Mouse (Mus musculus) heart, postnatal 0 days (tissue): Measurements from ENCODE around the gene Zfyve9. TPM values are rescaled to one million over a fixed set of nuclear protein-coding genes. Genes with fewer than 3 reads are reported as not detected.

Experiments used
- ATAC-seq: fragments of 200-750 bp; cut with Nextera tagmentation; 2 replicates; pipeline ENCODE4 v1.8.0; 2017; ENCODE audit warnings: low read depth, moderate number of reproducible peaks, moderate library complexity; ENCODE audit not compliant: insufficient read depth
- DNase-seq: peaks from one replicate; pipeline ENCODE4 v3.0.0-alpha.2; 2016; ENCODE audit warnings: low spot score
- H3K27ac ChIP-seq: fragments of 300-500 bp; sonication (generic); 2 replicates; pipeline ENCODE4 v1.5.1; 2014; ENCODE audit warnings: low read depth, mild to moderate bottlenecking
- H3K27me3 ChIP-seq: fragments of 300-500 bp; sonication (generic); 2 replicates; pipeline ENCODE4 v1.6.1; 2014; ENCODE audit warnings: low read length, mixed read lengths; ENCODE audit not compliant: control insufficient read depth, insufficient read depth
- H3K36me3 ChIP-seq: fragments of 300-500 bp; sonication (generic); replicated peaks from 2 replicates; pipeline ENCODE4 v1.6.1; 2014; ENCODE audit warnings: low read length, mixed read lengths; ENCODE audit not compliant: control insufficient read depth, insufficient read depth
- H3K4me1 ChIP-seq: fragments of 300-500 bp; sonication (generic); 2 replicates; pipeline ENCODE4 v1.6.1; 2014; ENCODE audit warnings: antibody characterized with exemption; ENCODE audit not compliant: control insufficient read depth, insufficient read depth
- H3K4me2 ChIP-seq: fragments of 300-500 bp; sonication (generic); 2 replicates; pipeline ENCODE4 v1.6.1; 2014; ENCODE audit warnings: low read depth, mild to moderate bottlenecking, low read length, moderate library complexity
- H3K4me3 ChIP-seq: fragments of 300-500 bp; sonication (generic); 2 replicates; pipeline ENCODE4 v1.5.1; 2014; ENCODE audit warnings: low read depth, low read length
- H3K9ac ChIP-seq: fragments of 300-500 bp; sonication (generic); replicated peaks from 2 replicates; pipeline ENCODE4 v1.6.1; 2014; ENCODE audit warnings: low read depth, low read length, mixed read lengths
- H3K9me3 ChIP-seq: fragments of 300-500 bp; sonication (generic); replicated peaks from 2 replicates; pipeline ENCODE4 v1.6.1; 2016; ENCODE audit warnings: low read length; ENCODE audit not compliant: control insufficient read depth
- CTCF ChIP-seq: IDR thresholded peaks from 2 replicates; pipeline ENCODE4 v1.5.1; 2016; ENCODE audit warnings: antibody characterized with exemption, control low read depth, low read depth
- EP300 ChIP-seq: IDR thresholded peaks from 2 replicates; pipeline ENCODE4 v1.6.1; 2016; ENCODE audit warnings: antibody characterized with exemption, low read depth
- WGBS: fragments of 180-500 bp; shearing (Covaris S2); extraction: QIAGEN DNeasy Blood & Tissue Kit; methylation state at CpG from one replicate; pipeline ENCODE4 v1.1.7; 2014; 5-methylcytosine and 5-hydroxymethylcytosine counted together
- polyA plus RNA-seq: library from polyadenylated mRNA; unstranded; fragments of >200 nt; fragmentation: Nextera tagmentation; extraction: Ambion mirVana; gene quantifications from 2 replicates; pipeline ENCODE4 v1.2.1, GENCODE M21; 2015
- total RNA-seq: library from RNA; depleted of rRNA; stranded (reverse); fragments of >200 nt; gene quantifications from 2 replicates; pipeline ENCODE4 v1.2.3, GENCODE M21; 2014; ENCODE audit warnings: low replicate concordance

Gene Zfyve9
- total and polyA plus RNA-seq, 2 experiments from 2014 or later: 3.1 to 9.8 TPM

DNA sequence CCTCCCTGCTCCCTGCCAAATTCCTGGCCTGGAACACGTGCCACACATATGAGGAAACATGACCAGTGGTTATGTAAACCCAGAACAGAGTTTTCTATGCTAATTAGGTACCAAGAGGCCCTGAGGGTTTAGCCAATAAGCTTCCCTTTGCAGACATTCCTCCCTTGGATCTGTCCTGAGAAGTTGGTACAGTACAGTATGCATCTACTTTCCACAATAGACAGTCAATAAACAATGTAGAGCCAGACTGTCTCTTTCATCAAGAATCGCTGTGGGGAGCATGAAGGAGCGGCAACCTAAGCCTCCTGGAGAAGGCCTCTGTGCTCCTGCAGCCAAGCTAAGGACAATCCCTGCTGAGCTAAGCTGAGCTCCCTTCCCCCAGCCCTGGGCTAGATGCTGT lies 94.4 kb downstream of the Zfyve9 start:
- Histone ChIP-seq H3K36me3 (peaks cover 46% of the 10 kb centered on the region), H3K4me1 (no peaks in the 10 kb centered on the region), H3K4me2 (no peak overlapping the region), H3K9ac (no peak overlapping the region), H3K27ac (no peak overlapping the region), H3K27me3 (no peaks in the 10 kb centered on the region), H3K4me3 (no peak overlapping the region), H3K9me3 (no peaks in the 10 kb centered on the region)
- DNase-seq: no peak
- TF ChIP-seq CTCF (no peak), EP300 (no peak)
- ATAC-seq: no peak
- WGBS: 73% methylated on average over 3 of the region's 3 CpGs

DNA sequence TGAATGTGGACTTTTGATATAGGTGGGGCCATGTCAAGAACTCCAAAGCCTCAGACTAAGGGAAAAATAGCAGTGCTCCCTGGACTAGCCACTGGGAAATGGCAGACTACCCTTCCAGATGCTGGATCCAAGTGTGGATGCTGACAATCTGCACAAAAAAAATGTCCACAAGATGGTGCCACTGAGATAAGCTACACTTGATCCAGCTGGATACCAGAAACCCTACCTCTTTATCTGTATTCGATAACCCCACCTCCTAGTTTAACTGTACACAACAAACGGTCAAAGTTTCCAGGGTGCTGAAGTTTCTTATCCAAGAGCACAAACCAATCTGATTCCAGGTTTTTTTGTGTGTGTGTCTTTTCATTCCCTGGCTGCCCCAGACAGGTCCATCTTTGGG lies 116.2 kb downstream of the Zfyve9 start:
- WGBS: 64% methylated on average over 2 of the region's 2 CpGs
- H3K4me2 ChIP-seq: no peak overlapping the region
- no peak for DNase-seq

DNA sequence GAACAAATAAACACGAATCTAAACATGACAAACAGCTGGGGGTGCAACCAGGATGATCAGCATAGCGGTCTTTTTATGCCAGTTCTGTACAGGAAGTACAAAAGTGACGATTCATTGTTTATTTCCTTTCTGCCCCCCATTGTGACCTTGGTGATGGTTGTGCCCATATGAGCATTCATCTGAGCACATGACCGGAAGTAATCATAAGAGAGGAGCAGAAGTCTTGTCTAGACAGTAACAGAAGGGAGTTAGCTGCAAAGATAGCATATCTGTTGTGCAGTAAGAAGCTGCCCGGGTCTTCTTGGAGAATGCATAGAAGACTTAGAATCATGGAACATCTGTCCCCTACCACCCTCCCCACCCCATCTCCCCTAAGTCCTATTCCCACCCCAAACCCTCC lies 141.8 kb downstream of the Zfyve9 start:
- H3K4me2 ChIP-seq: no peak overlapping the region
- ATAC-seq: no peak
- H3K9me3 ChIP-seq: no peaks in the 10 kb centered on the region
- H3K4me3 ChIP-seq: no peak overlapping the region
- no peaks in the 10 kb centered on the region for H3K4me1 ChIP-seq
- no peak for DNase-seq
- WGBS: 66% methylated on average over 5 of the region's 5 CpGs
- TF ChIP-seq EP300 (no peak), CTCF (no peak)
- peaks cover 53% of the 10 kb centered on the region for H3K36me3 ChIP-seq
- H3K27ac ChIP-seq: no peak overlapping the region
- no peak overlapping the region for H3K9ac ChIP-seq
- no peaks in the 10 kb centered on the region for H3K27me3 ChIP-seq

More for the DNA sequence above, 116.2 kb downstream of the Zfyve9 start:
- Histone ChIP-seq H3K36me3 (peaks cover 9% of the 10 kb centered on the region), H3K4me1 (no peaks in the 10 kb centered on the region), H3K9ac (no peak overlapping the region), H3K27ac (no peak overlapping the region), H3K4me3 (no peak overlapping the region), H3K27me3 (no peaks in the 10 kb centered on the region), H3K9me3 (no peaks in the 10 kb centered on the region)
- ATAC-seq: no peak
- TF ChIP-seq EP300 (no peak), CTCF (peak; percentile 28)

DNA sequence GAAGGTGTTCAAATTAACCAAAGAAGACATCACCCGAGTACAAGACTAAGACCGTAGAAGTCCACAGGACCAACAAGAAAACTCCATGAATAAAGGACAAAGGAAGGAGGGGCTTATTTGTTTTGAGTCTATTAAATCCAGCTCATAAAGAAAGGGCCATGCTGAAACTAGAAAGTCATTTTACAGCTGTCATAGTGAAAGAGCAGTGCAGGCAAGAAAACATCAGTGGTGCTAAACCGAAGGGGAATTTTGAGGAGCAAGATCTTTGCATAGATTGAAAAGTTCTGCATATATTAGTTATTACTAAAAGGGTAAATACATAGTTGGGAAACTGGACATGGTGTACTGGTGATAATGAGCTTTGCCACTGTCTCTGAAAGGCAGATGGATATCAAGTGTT lies 142.9 kb downstream of the Zfyve9 start:
- Histone ChIP-seq H3K36me3 (peaks cover 53% of the 10 kb centered on the region), H3K4me3 (no peak overlapping the region), H3K27me3 (no peaks in the 10 kb centered on the region), H3K4me2 (no peak overlapping the region), H3K27ac (no peak overlapping the region), H3K4me1 (no peaks in the 10 kb centered on the region), H3K9me3 (no peaks in the 10 kb centered on the region), H3K9ac (no peak overlapping the region)
- no peak for ATAC-seq
- no peak for DNase-seq
- TF ChIP-seq CTCF: no peak
- TF ChIP-seq EP300: no peak
- 94% methylated on average over 3 of the region's 3 CpGs for WGBS

DNA sequence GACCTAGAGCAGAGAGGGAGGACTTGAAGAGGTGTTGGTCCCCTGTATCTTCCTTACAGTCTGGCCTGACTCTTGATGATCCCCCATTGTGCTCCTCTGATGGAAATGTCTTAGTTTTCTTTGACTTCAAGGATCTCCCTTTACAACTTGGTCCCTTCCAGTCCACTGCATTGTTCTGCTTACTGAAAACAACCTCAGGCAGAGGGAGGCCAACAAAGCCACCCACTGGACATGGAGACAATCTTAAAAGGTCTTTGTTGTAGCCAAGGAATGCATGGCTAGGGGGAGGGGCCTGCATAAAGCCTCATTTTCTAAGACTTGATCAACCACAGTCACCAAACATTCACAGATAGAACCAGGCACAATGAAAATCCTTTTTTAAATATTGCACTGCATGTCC lies 145.5 kb downstream of the Zfyve9 start:
- Histone ChIP-seq H3K4me1 (no peaks in the 10 kb centered on the region), H3K9me3 (no peaks in the 10 kb centered on the region), H3K36me3 (peaks cover 67% of the 10 kb centered on the region), H3K4me2 (no peak overlapping the region), H3K4me3 (no peak overlapping the region), H3K9ac (no peak overlapping the region), H3K27ac (no peak overlapping the region), H3K27me3 (no peaks in the 10 kb centered on the region)
- no peak for ATAC-seq
- DNase-seq: no peak
- TF ChIP-seq EP300 (no peak), CTCF (no peak)

DNA sequence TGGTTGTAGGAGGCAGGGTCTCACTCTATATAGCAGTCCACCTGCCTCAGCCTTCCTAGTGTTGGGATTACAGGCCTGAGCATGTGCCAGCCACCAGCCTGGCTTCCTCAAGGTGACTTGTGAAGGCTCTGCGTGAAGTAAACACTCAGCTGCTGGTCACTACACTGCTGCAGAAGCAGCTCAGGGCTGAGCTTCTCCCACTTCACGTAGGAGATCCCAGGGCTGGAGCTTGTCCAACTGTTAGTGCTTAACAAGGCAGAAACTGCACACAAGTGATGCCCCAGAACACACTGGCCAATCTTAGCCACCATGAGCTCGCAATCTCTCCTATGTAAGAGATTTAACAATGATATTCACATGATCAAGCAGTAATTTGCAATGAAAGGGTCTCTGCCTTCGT lies 145.9 kb downstream of the Zfyve9 start:
- Histone ChIP-seq H3K36me3 (peaks cover 71% of the 10 kb centered on the region), H3K27me3 (no peaks in the 10 kb centered on the region), H3K4me1 (no peaks in the 10 kb centered on the region), H3K4me2 (no peak overlapping the region), H3K9ac (no peak overlapping the region), H3K27ac (no peak overlapping the region), H3K9me3 (no peaks in the 10 kb centered on the region), H3K4me3 (no peak overlapping the region)
- ATAC-seq: no peak
- no peak for DNase-seq
- TF ChIP-seq CTCF: no peak
- no peak for TF ChIP-seq EP300
- WGBS: 71% methylated on average over 4 of the region's 4 CpGs
